Mouse (Mus musculus) heart, postnatal 0 days (tissue): ENCODE measurements around the gene Pmf1.

Experiments used
- CTCF ChIP-seq: IDR thresholded peaks from 2 replicates; pipeline ENCODE4 v1.5.1; 2016; ENCODE audit warnings: antibody characterized with exemption, control low read depth, low read depth
- EP300 ChIP-seq: IDR thresholded peaks from 2 replicates; pipeline ENCODE4 v1.6.1; 2016; ENCODE audit warnings: antibody characterized with exemption, low read depth

GRCm38 (mm10) chr3:88403522-88404230 is 6.5 kb downstream of the Pmf1 start:
- no peak for TF ChIP-seq CTCF
- no peak for TF ChIP-seq EP300
